Mouse (Mus musculus): ENCODE data around the gene Mdk. TPM values are rescaled to one million over a fixed set of nuclear protein-coding genes. Genes with fewer than 3 reads are reported as not detected.

Mdk gene
- polyA plus RNA-seq, 1 experiment from 2014 or later: 889 TPM

DNA sequence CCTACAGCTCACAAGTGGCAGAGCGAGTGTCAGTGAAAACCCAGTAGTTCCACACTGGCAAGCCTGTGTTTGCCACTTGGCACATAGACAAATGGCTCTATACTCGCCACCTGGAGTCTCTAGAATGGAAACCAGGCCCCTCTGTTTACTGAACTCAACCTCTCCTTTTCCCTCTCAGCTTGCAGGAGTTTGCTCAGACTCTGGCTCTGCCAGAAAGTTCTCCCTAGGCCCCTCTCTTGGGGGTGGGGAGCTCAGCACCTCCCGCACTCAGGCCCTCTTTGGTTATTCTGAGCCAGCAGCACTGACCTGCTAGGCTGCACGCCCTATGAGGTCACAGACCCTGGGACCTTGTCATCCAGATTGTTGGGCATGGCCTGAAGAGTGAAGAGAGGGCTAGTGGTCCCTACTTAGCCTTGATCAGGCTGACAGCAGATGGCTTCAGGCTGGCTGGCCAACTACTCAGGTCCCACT lies 23.1 kb upstream of the Mdk start:
- Histone ChIP-seq H3K4me1 (peaks cover 32% of the 10 kb centered on the region), H3K4me3 (replicated peaks) (no peak overlapping the region), H3K27me3 (no peaks in the 10 kb centered on the region), H3K4me2 (no peak overlapping the region), H3K36me3 (replicated peaks) (no peaks in the 10 kb centered on the region), H3K9me3 (no peaks in the 10 kb centered on the region), H3K27ac (no peak overlapping the region), H3K9ac (no peak overlapping the region)
- no peak for ATAC-seq (ENCODE audit: low FRiP score)
- 91% methylated on average over 4 of the region's 4 CpGs for WGBS

DNA sequence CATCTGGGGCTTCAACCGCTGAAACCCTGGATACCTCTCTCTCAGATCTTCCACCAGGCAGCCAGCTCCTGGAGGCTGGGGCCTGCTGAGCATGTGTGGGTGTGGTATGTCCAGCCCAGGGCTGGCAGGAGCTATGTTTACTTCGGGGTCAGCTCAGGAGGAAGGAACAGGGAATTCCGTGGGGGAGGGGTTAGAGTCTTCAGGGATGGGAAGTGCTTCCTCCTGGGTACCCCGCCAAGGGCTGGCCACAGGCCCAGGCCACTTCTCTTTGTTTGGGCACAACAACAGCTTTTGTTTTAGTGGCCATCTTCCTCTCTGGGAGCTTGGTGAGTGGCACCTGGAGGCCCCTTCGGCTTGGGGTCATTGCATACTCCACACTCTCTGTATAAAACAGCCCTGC lies 21.7 kb upstream of the Mdk start:
- no peaks in the 10 kb centered on the region for H3K27me3 ChIP-seq
- 30% methylated on average over 5 of the region's 5 CpGs for WGBS
- H3K4me3 ChIP-seq (replicated peaks): no peak overlapping the region
- H3K4me2 ChIP-seq: no peak overlapping the region
- H3K27ac ChIP-seq: no peak overlapping the region
- ATAC-seq (ENCODE audit: low FRiP score): no peak
- no peaks in the 10 kb centered on the region for H3K36me3 ChIP-seq (replicated peaks)
- H3K9ac ChIP-seq: no peak overlapping the region
- H3K4me1 ChIP-seq: peaks cover 32% of the 10 kb centered on the region
- no peaks in the 10 kb centered on the region for H3K9me3 ChIP-seq

DNA sequence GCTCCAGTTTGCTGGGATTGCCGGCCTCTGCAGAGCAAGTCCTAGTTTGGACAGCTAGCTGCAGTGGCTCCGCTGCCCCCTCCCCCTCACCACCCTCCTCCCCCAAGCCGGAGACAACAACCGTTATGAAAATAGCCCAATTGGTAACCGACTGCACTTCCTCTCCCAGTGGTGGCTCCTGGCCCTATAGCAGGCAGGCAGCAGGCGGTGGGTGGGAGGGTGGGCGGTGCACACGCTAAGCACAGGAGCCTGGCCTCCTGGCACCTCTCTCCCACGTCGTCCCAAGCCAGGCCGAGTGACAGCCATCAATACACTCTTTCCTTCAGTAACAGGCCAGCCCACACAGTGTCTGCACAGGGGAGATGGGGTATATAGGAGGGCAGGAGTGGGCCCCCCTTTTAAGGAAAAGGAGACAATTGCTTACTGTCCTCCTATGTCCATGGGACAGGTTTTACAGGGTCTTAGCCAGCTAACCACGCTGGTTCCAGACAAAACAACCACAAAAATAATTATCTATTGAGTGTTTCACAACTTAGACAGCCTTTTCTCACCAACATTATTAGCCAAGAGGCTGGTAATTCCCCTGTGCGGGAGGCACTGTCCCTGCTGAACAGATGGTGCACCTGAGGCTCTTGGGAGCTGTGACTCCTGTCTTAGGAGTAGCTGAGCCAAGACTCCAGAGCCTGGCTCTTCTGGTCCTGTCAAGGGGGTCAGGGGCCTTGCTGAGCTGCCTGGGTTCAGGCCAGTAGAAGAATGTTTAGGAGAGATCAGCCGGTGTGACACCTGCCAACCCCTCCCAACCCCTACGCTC lies 18.4 kb upstream of the Mdk start:
- Histone ChIP-seq H3K36me3 (replicated peaks) (no peaks in the 10 kb centered on the region), H3K4me2 (peak overlapping the region; percentile 41), H3K4me1 (peaks cover 43% of the 10 kb centered on the region), H3K27me3 (no peaks in the 10 kb centered on the region), H3K9me3 (no peaks in the 10 kb centered on the region), H3K4me3 (replicated peaks) (no peak overlapping the region), H3K27ac (peak overlapping the region; percentile 83), H3K9ac (peak overlapping the region; percentile 36; the same call in 1 of the 2 replicates)
- WGBS: 16% methylated on average over 15 of the region's 15 CpGs
- peak; percentile 48 for ATAC-seq (ENCODE audit: low FRiP score)

GRCm38 (mm10) chr2:91949411-91950274 lies 17.5 kb upstream of the Mdk start:
- WGBS: 74% methylated on average over 17 of the region's 17 CpGs
- Histone ChIP-seq H3K9me3 (no peaks in the 10 kb centered on the region), H3K36me3 (replicated peaks) (no peaks in the 10 kb centered on the region), H3K27me3 (no peaks in the 10 kb centered on the region), H3K4me3 (replicated peaks) (no peak overlapping the region), H3K4me1 (peaks cover 44% of the 10 kb centered on the region), H3K9ac (peak overlapping the region; percentile 36; the same call in 1 of the 2 replicates), H3K4me2 (peak overlapping the region; percentile 41), H3K27ac (peak overlapping the region; percentile 83)
- peak; percentile 21; the same call in 1 of the 2 replicates for ATAC-seq (ENCODE audit: low FRiP score)

- no peak overlapping the region for H3K9ac ChIP-seq
- H3K4me2 ChIP-seq: no peak overlapping the region
- H3K27ac ChIP-seq: peak overlapping the region; percentile 31; the same call in 1 of the 2 replicates
- WGBS: 87% methylated on average over 3 of the region's 3 CpGs
- no peak for ATAC-seq (ENCODE audit: low FRiP score)
- H3K4me3 ChIP-seq (replicated peaks): no peak overlapping the region
- H3K36me3 ChIP-seq (replicated peaks): no peaks in the 10 kb centered on the region
- peaks cover 49% of the 10 kb centered on the region for H3K4me1 ChIP-seq
- H3K9me3 ChIP-seq: no peaks in the 10 kb centered on the region
- H3K27me3 ChIP-seq: no peaks in the 10 kb centered on the region
These were observed 16.7 kb upstream of the Mdk start for GRCm38 (mm10) chr2:91948792-91949241.

DNA sequence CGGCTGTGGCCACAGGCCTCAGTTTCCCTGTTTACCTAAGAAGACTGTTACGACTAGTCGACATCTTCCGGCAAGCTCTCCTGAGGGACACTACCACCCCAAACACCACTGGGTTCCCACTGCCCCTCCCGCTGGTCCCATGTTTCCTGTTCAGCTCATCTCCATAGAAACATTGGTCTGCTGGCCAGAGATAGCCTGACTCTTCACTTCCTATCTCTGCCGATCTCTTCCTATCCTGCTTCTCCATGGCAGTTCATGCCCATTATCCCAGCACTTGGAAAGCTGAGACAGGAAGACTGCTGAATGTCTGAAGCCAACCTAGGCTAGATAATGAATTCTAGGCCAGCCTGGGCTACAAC lies 16.0 kb upstream of the Mdk start:
- H3K27me3 ChIP-seq: no peaks in the 10 kb centered on the region
- H3K27ac ChIP-seq: peak overlapping the region; percentile 54
- no peak overlapping the region for H3K4me2 ChIP-seq
- no peak overlapping the region for H3K9ac ChIP-seq
- no peaks in the 10 kb centered on the region for H3K9me3 ChIP-seq
- no peak for ATAC-seq (ENCODE audit: low FRiP score)
- H3K4me1 ChIP-seq: peaks cover 49% of the 10 kb centered on the region
- no peaks in the 10 kb centered on the region for H3K36me3 ChIP-seq (replicated peaks)
- no peak overlapping the region for H3K4me3 ChIP-seq (replicated peaks)
- 83% methylated on average over 6 of the region's 6 CpGs for WGBS

DNA sequence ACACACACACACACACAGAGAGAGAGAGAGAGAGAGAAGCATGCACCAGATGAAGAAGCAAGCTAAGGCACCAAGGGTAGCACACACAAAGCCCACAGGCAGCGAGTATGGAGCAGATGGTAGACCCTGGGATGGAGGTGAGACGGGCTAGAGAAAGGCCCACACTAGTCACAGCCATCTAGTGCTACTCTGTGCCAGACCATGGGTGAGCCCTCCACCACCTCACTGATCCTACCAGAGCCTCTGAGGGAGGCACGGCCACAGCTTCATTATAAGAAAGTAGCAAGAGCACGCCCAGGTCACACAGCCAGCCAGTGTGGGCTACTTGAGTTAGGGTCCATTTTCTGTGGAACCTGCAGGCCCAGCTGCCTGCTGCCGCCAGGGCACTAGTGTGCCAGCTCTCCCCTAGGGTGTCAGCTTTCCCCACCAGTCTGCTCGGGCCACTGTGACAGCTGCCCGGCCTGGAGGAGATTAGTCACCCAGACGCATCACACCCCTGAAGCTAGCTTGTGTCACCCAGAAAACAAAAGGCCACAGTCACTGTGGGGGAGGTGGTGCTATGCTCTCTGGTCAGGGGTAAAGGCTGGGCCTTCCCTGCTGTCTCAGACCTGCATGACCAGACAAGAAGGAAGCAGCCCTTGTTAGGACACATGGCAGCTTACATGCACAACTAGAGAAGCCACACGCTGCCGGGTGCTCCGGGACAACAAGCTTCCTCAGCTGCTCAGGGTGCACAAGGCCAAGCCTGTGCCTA lies 15.5 kb upstream of the Mdk start:
- H3K36me3 ChIP-seq (replicated peaks): no peaks in the 10 kb centered on the region
- H3K9ac ChIP-seq: no peak overlapping the region
- H3K27ac ChIP-seq: peak overlapping the region; percentile 54
- no peaks in the 10 kb centered on the region for H3K9me3 ChIP-seq
- H3K4me1 ChIP-seq: peaks cover 49% of the 10 kb centered on the region
- no peak overlapping the region for H3K4me3 ChIP-seq (replicated peaks)
- no peaks in the 10 kb centered on the region for H3K27me3 ChIP-seq
- WGBS: 50% methylated on average over 11 of the region's 11 CpGs
- 0 out of 2 replicates have a peak, but pooled peaks have one; percentile 18 for ATAC-seq (ENCODE audit: low FRiP score)
- no peak overlapping the region for H3K4me2 ChIP-seq

DNA sequence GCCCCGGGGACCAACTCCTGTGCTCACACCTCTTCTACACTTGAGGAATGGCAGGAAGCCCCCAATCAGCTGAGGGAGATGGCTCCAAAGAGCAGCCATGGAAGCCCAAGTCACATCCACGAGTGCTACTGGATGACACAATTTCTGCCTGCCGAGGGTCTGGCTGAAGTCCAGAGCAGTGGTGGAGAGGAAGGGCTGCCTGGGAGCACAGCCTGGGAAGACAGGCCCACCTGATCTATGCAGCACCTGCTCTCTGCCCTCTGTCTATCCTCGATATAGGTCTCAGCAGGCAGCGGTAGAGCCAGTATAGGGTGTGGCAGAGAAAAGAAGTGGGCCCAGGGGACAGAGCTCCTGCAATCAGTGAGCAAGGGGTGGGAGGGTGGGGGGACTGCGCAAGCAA lies 14.7 kb upstream of the Mdk start:
- no peak for ATAC-seq (ENCODE audit: low FRiP score)
- H3K27ac ChIP-seq: peak overlapping the region; percentile 54; the same call in 1 of the 2 replicates
- no peaks in the 10 kb centered on the region for H3K9me3 ChIP-seq
- H3K4me1 ChIP-seq: peaks cover 49% of the 10 kb centered on the region
- H3K4me2 ChIP-seq: no peak overlapping the region
- H3K27me3 ChIP-seq: no peaks in the 10 kb centered on the region
- no peak overlapping the region for H3K9ac ChIP-seq
- 78% methylated on average over 6 of the region's 6 CpGs for WGBS
- no peaks in the 10 kb centered on the region for H3K36me3 ChIP-seq (replicated peaks)
- no peak overlapping the region for H3K4me3 ChIP-seq (replicated peaks)

- Histone ChIP-seq H3K9me3 (no peaks in the 10 kb centered on the region), H3K36me3 (replicated peaks) (no peaks in the 10 kb centered on the region), H3K4me2 (no peak within 1 kb of the TSS), H3K9ac (no peak within 1 kb of the TSS), H3K4me1 (peaks cover 44% of the 10 kb centered on the region), H3K4me3 (replicated peaks) (no peak within 1 kb of the TSS), H3K27me3 (no peaks in the 10 kb centered on the region), H3K27ac (no peak within 1 kb of the TSS)
- 84% methylated on average over 18 of the region's 18 CpGs for WGBS
- no peak for ATAC-seq (ENCODE audit: low FRiP score)
These were observed 13.4 kb upstream of the Mdk start, which contains the start of gene Gm9821 for GRCm38 (mm10) chr2:91945483-91945882. Gene Gm9821 (plus strand): TSS chr2:91945703.

DNA sequence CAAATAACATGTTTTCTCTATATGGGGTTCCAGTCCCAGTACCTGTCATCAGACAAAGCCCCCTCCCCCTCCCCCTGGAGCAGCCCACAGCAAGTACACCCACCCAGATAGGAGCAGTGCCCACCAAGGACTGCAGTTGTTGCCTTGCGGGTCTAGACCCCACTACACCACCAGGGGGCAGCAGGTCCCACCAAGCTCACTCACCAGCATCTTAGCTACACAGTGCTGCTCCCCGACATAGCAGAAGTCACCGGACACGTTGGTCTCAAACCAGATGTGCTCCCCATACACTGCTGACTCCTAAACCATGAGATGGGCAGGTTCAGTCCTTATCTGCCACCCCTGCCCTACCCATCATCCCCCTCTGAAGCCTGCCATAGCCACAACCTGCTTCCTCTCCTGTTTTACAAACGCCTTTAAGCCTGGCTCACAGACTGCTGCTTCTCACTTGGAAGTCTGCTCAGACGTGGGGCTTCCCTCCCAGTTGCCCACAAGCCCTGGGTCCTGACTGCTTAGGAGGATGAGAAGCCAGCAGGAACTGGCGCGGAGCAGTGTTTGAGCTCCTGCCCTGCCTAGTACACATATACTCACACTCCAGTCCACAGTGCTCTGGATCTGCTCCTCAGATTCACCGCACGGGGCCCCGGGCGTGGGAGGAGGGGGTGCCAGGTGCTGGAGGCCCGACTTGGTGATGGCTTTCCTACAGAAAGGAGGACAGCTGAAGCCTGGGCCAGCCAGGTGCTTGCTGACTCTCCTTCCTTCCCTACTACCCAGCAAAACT lies 12.3 kb upstream of the Mdk start:
- Histone ChIP-seq H3K4me3 (replicated peaks) (no peak overlapping the region), H3K9me3 (no peaks in the 10 kb centered on the region), H3K4me2 (no peak overlapping the region), H3K9ac (no peak overlapping the region), H3K36me3 (replicated peaks) (peaks cover 7% of the 10 kb centered on the region; the same call in 1 of the 2 replicates), H3K27me3 (no peaks in the 10 kb centered on the region), H3K27ac (no peak overlapping the region), H3K4me1 (peaks cover 33% of the 10 kb centered on the region)
- ATAC-seq (ENCODE audit: low FRiP score): peak; percentile 74
- WGBS: 45% methylated on average over 13 of the region's 13 CpGs

DNA sequence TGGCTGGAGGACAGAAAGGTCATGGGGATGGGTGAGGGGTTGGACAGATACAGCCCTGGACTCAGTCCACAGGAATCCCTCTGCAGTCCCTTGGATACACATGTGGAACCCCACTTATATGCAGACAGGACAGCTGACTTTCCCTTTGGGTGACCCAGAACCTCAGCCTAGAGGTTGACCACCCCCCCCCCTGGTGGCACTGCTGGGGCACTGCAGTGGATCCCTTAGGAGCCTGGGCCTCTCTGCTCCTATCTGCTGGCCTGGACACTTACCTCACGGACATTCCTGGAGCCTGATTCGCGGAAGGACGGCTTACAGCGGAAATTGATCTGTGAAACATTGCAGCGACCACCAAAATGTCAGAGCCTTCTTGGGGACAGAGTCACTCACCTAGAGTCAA lies 10.3 kb upstream of the Mdk start:
- H3K4me3 ChIP-seq (replicated peaks): no peak overlapping the region
- H3K4me1 ChIP-seq: peaks cover 14% of the 10 kb centered on the region
- ATAC-seq (ENCODE audit: low FRiP score): no peak
- H3K36me3 ChIP-seq (replicated peaks): peaks cover 27% of the 10 kb centered on the region
- H3K27ac ChIP-seq: no peak overlapping the region
- no peak overlapping the region for H3K9ac ChIP-seq
- H3K27me3 ChIP-seq: no peaks in the 10 kb centered on the region
- H3K4me2 ChIP-seq: no peak overlapping the region
- H3K9me3 ChIP-seq: no peaks in the 10 kb centered on the region
- 74% methylated on average over 6 of the region's 6 CpGs for whole genome bisulfite sequencing
